Mouse (Mus musculus) heart, postnatal 0 days (tissue): ENCODE data around the gene Fn1. TPM values are rescaled to one million over a fixed set of nuclear protein-coding genes. Genes with fewer than 3 reads are reported as not detected.

Source experiments
- ATAC-seq: fragments of 200-750 bp; cut with Nextera tagmentation; 2 replicates; pipeline ENCODE4 v1.8.0; 2017; ENCODE audit warnings: low read depth, moderate number of reproducible peaks, moderate library complexity; ENCODE audit not compliant: insufficient read depth
- DNase-seq: peaks from one replicate; pipeline ENCODE4 v3.0.0-alpha.2; 2016; ENCODE audit warnings: low spot score
- H3K27ac ChIP-seq: fragments of 300-500 bp; sonication (generic); 2 replicates; pipeline ENCODE4 v1.5.1; 2014; ENCODE audit warnings: low read depth, mild to moderate bottlenecking
- H3K27me3 ChIP-seq: fragments of 300-500 bp; sonication (generic); 2 replicates; pipeline ENCODE4 v1.6.1; 2014; ENCODE audit warnings: low read length, mixed read lengths; ENCODE audit not compliant: control insufficient read depth, insufficient read depth
- H3K36me3 ChIP-seq: fragments of 300-500 bp; sonication (generic); replicated peaks from 2 replicates; pipeline ENCODE4 v1.6.1; 2014; ENCODE audit warnings: low read length, mixed read lengths; ENCODE audit not compliant: control insufficient read depth, insufficient read depth
- H3K4me1 ChIP-seq: fragments of 300-500 bp; sonication (generic); 2 replicates; pipeline ENCODE4 v1.6.1; 2014; ENCODE audit warnings: antibody characterized with exemption; ENCODE audit not compliant: control insufficient read depth, insufficient read depth
- H3K4me2 ChIP-seq: fragments of 300-500 bp; sonication (generic); 2 replicates; pipeline ENCODE4 v1.6.1; 2014; ENCODE audit warnings: low read depth, mild to moderate bottlenecking, low read length, moderate library complexity
- H3K4me3 ChIP-seq: fragments of 300-500 bp; sonication (generic); 2 replicates; pipeline ENCODE4 v1.5.1; 2014; ENCODE audit warnings: low read depth, low read length
- H3K9ac ChIP-seq: fragments of 300-500 bp; sonication (generic); replicated peaks from 2 replicates; pipeline ENCODE4 v1.6.1; 2014; ENCODE audit warnings: low read depth, low read length, mixed read lengths
- H3K9me3 ChIP-seq: fragments of 300-500 bp; sonication (generic); replicated peaks from 2 replicates; pipeline ENCODE4 v1.6.1; 2016; ENCODE audit warnings: low read length; ENCODE audit not compliant: control insufficient read depth
- CTCF ChIP-seq: IDR thresholded peaks from 2 replicates; pipeline ENCODE4 v1.5.1; 2016; ENCODE audit warnings: antibody characterized with exemption, control low read depth, low read depth
- EP300 ChIP-seq: IDR thresholded peaks from 2 replicates; pipeline ENCODE4 v1.6.1; 2016; ENCODE audit warnings: antibody characterized with exemption, low read depth
- WGBS: fragments of 180-500 bp; shearing (Covaris S2); extraction: QIAGEN DNeasy Blood & Tissue Kit; methylation state at CpG from one replicate; pipeline ENCODE4 v1.1.7; 2014; 5-methylcytosine and 5-hydroxymethylcytosine counted together
- polyA plus RNA-seq: library from polyadenylated mRNA; unstranded; fragments of >200 nt; fragmentation: Nextera tagmentation; extraction: Ambion mirVana; gene quantifications from 2 replicates; pipeline ENCODE4 v1.2.1, GENCODE M21; 2015
- total RNA-seq: library from RNA; depleted of rRNA; stranded (reverse); fragments of >200 nt; gene quantifications from 2 replicates; pipeline ENCODE4 v1.2.3, GENCODE M21; 2014; ENCODE audit warnings: low replicate concordance

Gene Fn1
- total and polyA plus RNA-seq, 2 experiments from 2014 or later, result 84.2 to 234 TPM

DNA sequence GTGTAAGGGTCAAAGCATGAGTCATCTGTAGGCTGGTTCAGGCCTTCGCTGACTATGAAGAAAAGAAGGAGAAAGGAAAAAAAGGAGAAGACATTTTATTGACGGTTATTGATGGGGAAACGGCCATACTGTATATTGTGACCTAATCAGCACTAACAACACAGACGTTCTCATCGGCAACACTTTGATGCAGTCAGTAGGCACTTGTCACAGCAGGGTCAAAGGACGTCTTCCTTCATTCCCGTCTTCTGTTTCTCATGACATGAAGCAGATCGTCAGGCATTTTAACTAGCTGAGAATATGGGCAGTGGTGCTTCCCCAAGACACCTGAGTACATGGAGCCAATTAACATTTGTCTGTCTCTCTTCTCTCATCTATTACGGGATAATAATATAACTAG, 59.8 kb downstream of the Fn1 start:
- no peak overlapping the region for H3K9ac ChIP-seq
- no peak for DNase-seq
- no peak for ATAC-seq
- H3K4me1 ChIP-seq, result no peaks in the 10 kb centered on the region
- no peak for TF ChIP-seq EP300
- no peak for TF ChIP-seq CTCF
- no peak overlapping the region for H3K27ac ChIP-seq
- WGBS, result 90% methylated on average over 9 of the region's 9 CpGs
- H3K4me3 ChIP-seq, result no peak overlapping the region
- no peaks in the 10 kb centered on the region for H3K27me3 ChIP-seq
- no peak overlapping the region for H3K4me2 ChIP-seq
- H3K36me3 ChIP-seq, result peaks cover 65% of the 10 kb centered on the region
- no peaks in the 10 kb centered on the region for H3K9me3 ChIP-seq

DNA sequence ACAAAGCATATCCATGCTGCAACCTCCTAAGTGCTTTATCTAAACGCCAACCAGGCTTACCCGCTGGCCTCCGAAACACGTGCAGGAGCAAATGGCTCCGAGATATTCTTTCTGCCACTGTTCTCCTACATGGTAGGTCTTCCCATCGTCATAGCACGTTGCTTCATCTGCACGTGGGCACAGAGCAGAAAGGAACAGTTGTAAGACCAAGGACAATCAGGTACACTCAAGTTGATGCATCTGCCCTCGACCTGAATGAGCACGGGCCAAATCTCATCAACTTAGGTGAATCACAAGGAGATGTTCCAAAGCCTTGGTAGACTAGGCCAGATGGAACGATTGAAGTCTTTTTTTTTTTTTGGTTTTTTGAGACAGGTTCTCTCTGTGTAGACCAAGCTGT, 63.0 kb downstream of the Fn1 start:
- WGBS, result 91% methylated on average over 11 of the region's 11 CpGs
- Histone ChIP-seq H3K4me1 (no peaks in the 10 kb centered on the region), H3K36me3 (peaks cover 73% of the 10 kb centered on the region), H3K27ac (no peak overlapping the region), H3K9ac (no peak overlapping the region), H3K9me3 (no peaks in the 10 kb centered on the region), H3K27me3 (no peaks in the 10 kb centered on the region), H3K4me2 (no peak overlapping the region), H3K4me3 (no peak overlapping the region)
- ATAC-seq (no peak), DNase-seq (no peak)
- TF ChIP-seq EP300 (no peak), CTCF (no peak)

DNA sequence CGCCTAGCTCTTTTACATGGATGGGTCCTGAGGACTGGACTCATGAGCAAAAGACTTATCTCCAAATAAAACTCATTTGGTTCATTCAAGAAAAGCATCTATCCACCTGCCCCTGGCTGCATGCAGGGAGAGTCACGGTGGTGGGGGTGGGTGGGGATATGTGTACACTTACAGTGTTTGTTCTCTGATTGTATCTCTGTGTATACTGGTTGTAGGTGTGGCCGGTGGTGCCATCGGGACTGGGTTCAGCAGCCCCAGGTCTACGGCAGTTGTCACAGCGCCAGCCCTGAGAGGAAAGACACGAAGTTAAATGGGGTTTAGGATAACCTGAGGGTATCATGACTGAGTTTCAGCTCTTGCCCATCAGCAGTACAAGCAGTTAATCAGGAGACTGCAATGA, 66.3 kb downstream of the Fn1 start:
- TF ChIP-seq CTCF (no peak), EP300 (no peak)
- H3K4me1 ChIP-seq, result no peaks in the 10 kb centered on the region
- WGBS, result 88% methylated on average over 7 of the region's 7 CpGs
- no peak for ATAC-seq
- H3K36me3 ChIP-seq, result peaks cover 55% of the 10 kb centered on the region
- no peak overlapping the region for H3K9ac ChIP-seq
- no peak overlapping the region for H3K4me2 ChIP-seq
- no peaks in the 10 kb centered on the region for H3K9me3 ChIP-seq
- no peaks in the 10 kb centered on the region for H3K27me3 ChIP-seq
- H3K27ac ChIP-seq, result no peak overlapping the region
- H3K4me3 ChIP-seq, result no peak overlapping the region
- DNase-seq, result no peak

DNA sequence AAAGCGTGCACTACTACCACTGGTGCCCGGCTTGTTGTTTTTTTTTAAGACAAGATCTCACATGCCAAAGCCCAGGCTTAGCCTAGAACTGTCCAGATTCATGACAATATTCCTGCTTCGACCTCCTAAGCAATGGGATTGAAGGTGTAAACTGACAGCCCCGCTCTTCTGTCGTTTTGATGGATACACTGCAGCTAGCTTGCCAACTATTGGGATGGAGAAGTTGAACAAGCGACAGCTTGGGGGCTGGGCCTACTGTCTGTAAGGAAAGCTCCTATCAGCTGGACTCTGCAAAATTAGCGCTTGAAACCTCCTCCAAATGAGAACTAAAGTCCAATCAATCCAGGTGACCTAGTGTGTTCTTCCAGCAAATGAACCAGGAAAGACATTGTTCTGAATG, 69.1 kb downstream of the Fn1 start:
- H3K36me3 ChIP-seq, result peaks cover 39% of the 10 kb centered on the region

DNA sequence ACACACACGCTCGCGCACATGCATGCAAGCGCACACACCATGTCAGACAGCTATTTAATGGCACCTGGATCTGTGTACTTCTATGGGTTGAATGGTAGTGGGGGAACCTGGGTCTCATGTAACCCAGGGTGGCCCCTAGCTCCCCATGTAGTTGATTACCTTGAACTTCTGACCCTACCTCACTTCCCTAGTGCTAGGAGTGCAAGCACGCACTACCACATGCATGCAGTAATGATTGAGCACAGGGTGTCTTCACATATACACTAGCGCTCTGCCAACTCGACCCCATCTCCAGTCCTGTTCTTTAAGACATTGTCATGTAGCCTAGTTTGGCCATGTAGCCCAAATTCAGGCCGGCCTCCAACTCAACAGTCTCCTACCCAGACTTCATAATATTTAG, 69.7 kb downstream of the Fn1 start:
- Histone ChIP-seq H3K9ac (no peak overlapping the region), H3K4me2 (no peak overlapping the region), H3K36me3 (peaks cover 40% of the 10 kb centered on the region), H3K4me1 (no peaks in the 10 kb centered on the region), H3K27ac (no peak overlapping the region), H3K27me3 (no peaks in the 10 kb centered on the region), H3K4me3 (no peak overlapping the region), H3K9me3 (no peaks in the 10 kb centered on the region)
- TF ChIP-seq EP300 (no peak), CTCF (no peak)
- WGBS, result 92% methylated on average over 8 of the region's 8 CpGs
- no peak for DNase-seq
- no peak for ATAC-seq

More for the DNA sequence above, 69.1 kb downstream of the Fn1 start:
- H3K27ac ChIP-seq, result no peak overlapping the region
- no peak for DNase-seq
- H3K27me3 ChIP-seq, result no peaks in the 10 kb centered on the region
- no peaks in the 10 kb centered on the region for H3K9me3 ChIP-seq
- no peak overlapping the region for H3K9ac ChIP-seq
- H3K4me1 ChIP-seq, result no peaks in the 10 kb centered on the region
- WGBS, result 77% methylated on average over 7 of the region's 7 CpGs
- TF ChIP-seq CTCF (no peak), EP300 (no peak)
- no peak overlapping the region for H3K4me2 ChIP-seq
- ATAC-seq, result no peak
- H3K4me3 ChIP-seq, result no peak overlapping the region

DNA sequence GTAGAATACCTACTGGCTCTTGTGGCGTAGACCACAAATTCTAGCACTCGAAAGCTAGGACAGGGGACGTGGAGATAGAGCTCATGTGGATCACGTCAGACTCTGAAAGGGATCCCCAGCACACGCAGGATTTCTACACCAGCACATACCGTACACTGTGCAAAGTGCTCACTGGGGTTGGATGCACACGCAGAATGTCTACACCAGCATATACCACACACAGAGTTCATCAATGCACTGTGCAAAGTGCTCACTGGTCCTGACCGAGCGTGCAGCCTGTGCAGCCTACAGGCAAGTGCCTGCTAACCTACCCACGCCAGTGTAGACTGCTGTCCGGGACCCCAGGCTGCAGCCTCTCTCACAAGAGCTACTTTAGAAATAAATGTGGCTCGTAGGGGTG, 72.6 kb downstream of the Fn1 start:
- WGBS, result 92% methylated on average over 12 of the region's 12 CpGs
- no peak for TF ChIP-seq EP300
- no peak for TF ChIP-seq CTCF
- ATAC-seq (no peak), DNase-seq (no peak)
- H3K4me2 ChIP-seq, result no peak overlapping the region
- no peaks in the 10 kb centered on the region for H3K9me3 ChIP-seq
- no peaks in the 10 kb centered on the region for H3K4me1 ChIP-seq
- no peaks in the 10 kb centered on the region for H3K27me3 ChIP-seq
- H3K27ac ChIP-seq, result no peak overlapping the region
- peaks cover 44% of the 10 kb centered on the region for H3K36me3 ChIP-seq
- no peak overlapping the region for H3K4me3 ChIP-seq
- no peak overlapping the region for H3K9ac ChIP-seq
